Mouse (Mus musculus) urinary bladder, postnatal 25 days (tissue): ENCODE results near the gene Slc6a14.

Source experiments
- DNase-seq: peaks from one replicate; pipeline ENCODE4 v3.0.0; 2022; ENCODE audit warnings: low spot score

The Slc6a14 gene

DNA sequence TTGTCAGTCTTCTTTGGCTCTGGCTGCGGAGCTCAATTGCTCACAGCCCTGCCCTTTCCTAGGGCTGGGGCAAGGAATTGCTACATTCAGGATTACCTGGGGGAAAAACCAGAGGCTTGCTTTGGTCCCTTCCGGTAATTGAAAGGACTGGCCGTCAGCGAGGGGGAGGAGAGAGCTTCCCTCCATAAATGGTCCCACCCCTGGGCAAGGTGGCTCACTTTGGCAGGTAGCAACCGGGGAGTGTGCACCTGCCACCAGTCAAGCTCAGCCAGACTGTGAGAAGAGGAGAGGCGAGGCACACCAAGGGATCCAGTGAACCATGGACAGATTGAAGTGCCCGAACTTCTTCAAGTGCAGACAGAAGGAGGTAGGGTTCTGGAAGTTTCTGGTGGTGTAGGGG lies at the start of gene Slc6a14:
Gene Slc6a14 (plus strand): TSS at position 68 of the 400 bp plus-strand sequence.
- DNase-seq: peak; percentile 2

GRCm38 (mm10) chrX:21670896-21671295 lies 43.8 kb upstream of the Slc6a14 start:
- no peak for DNase-seq

DNA sequence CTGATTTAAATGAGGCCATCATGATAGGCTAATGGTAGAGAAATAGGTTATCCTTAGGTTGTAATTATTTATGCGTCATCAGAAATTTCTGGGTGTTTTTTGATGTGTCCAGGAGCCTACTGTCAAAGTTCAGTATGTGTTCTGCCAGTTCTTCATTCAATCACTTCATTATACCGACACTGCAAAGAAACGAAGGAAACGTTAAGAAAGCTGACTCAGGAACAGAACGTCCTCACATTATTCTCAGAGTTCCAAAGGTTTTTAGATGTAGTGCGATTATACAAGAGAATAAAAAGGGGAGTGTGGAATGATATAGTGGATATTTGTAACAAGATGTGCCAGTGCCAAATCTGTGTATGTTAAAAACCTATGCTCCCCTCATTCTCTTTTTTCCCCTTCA lies 19.5 kb upstream of the Slc6a14 start:
- DNase-seq: no peak

GRCm38 (mm10) chrX:21695687-21696086 lies 19.0 kb upstream of the Slc6a14 start:
- peak; percentile 4 for DNase-seq

GRCm38 (mm10) chrX:21701646-21702045 lies 13.1 kb upstream of the Slc6a14 start:
- DNase-seq: no peak

GRCm38 (mm10) chrX:21704470-21704869 lies 10.2 kb upstream of the Slc6a14 start:
- no peak for DNase-seq

DNA sequence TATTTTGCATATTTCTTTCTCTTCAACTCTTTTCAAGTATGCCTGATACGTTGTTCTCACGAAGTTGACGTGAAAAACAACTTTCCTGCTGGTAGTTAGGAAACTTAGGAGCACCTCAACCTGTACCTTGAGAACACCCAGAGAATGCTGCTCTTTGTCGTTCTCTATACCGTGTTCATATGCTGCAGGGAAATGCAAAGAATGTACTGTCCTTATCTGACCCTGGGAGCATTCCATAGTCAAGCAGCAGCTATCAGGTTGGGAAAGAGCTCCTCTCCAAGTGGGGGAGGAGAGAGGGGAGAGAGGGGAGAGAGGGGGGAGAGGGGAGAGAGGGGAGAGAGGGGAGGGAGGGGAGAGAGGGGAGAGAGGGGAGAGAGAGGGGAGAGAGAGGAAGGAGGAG lies 597 bp downstream of the Slc6a14 start:
- no peak for DNase-seq

DNA sequence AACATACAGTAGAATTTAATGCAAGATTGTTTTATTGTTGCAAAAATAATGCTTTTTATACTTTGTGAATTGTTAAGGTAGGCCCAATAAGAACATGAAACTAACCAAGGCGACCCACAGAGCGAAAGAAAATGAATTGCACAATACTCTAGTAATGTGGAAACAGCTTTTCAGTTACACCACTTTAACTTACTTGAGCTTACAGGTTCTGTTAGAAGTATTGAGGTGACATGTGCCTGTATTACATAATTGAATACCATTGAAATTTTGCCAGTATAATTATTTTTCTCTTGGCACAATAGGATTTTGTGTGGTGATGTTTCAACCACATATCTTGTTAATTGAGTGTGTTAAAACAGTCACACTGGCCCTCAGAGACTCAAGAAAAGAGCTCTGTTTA lies 2.2 kb downstream of the Slc6a14 start:
- no peak for DNase-seq

GRCm38 (mm10) chrX:21744997-21745396 lies 30.3 kb downstream of the Slc6a14 start, which contains the start of gene Gm28269:
Gm28269 (minus strand) TSS chrX:21745097.
- DNase-seq: no peak
